Mouse (Mus musculus): ENCODE results near the gene Dhx40.

DNA sequence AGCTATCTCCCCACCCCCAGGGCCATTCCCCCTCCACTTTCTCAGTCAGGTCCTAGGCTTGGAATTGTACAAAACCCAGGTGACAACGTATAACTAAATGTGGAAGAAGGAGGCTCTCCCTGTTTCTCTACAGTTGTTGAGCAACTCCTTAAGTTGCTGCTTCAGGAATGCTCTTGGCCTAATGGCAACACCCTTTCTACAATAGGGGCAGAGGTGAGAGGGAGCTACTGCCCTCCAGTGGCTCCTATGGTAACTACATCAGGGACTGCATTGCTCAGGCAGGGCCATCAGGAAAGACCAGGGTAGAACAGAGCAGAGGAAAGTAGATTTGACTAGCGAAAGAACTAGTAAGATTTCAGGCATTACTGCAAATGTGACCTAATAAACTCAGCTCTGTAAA lies 28.8 kb upstream of the Dhx40 start:
- no peak for TF ChIP-seq POLR2A (IDR thresholded peaks at IDR 0.05; ENCODE audit: borderline replicate concordance, extremely low read depth, insufficient read depth, insufficient read length, poor library complexity, severe bottlenecking)
- TF ChIP-seq CTCF (IDR thresholded peaks at IDR 0.05; ENCODE audit: borderline replicate concordance, extremely low read depth, insufficient read depth, insufficient read length) = peak; percentile 63; the same call in 1 of the 2 replicates
